Mouse (Mus musculus) heart, embryonic 14.5 days (tissue): ENCODE data around the gene Arhgef38. TPM values are rescaled to one million over a fixed set of nuclear protein-coding genes. Genes with fewer than 3 reads are reported as not detected.

Source experiments
- ATAC-seq: fragments of 200-750 bp; cut with Nextera tagmentation; 2 replicates; pipeline ENCODE4 v1.8.0; 2017; ENCODE audit warnings: low read depth, moderate TSS enrichment; ENCODE audit not compliant: insufficient number of reproducible peaks, insufficient read depth, low FRiP score
- H3K27ac ChIP-seq, 2 experiments: fragments of 200-500 bp in 1 of 2; fragments of 300-500 bp in 1 of 2; sonication (generic) in 1 of 2; replicated peaks in 1 of 2; 2 replicates each; pipeline ENCODE4 v1.5.1; 2012 to 2014; ENCODE audit warnings: low read depth in 2 of 2, low read length in 2 of 2, control low read depth in 1 of 2, mild to moderate bottlenecking in 1 of 2, mixed read lengths in 1 of 2; ENCODE audit not compliant: control insufficient read depth in 1 of 2, insufficient read depth in 1 of 2
- H3K27me3 ChIP-seq: fragments of 300-500 bp; sonication (generic); 2 replicates; pipeline ENCODE4 v1.6.1; 2014; ENCODE audit warnings: mild to moderate bottlenecking, low read length, control low read depth; ENCODE audit not compliant: control insufficient read depth, insufficient read depth
- H3K36me3 ChIP-seq: fragments of 300-500 bp; sonication (generic); 2 replicates; pipeline ENCODE4 v1.6.1; 2014; ENCODE audit warnings: mild to moderate bottlenecking, control low read depth, low read length, mixed read lengths; ENCODE audit not compliant: control insufficient read depth, insufficient read depth
- H3K4me1 ChIP-seq, 2 experiments: fragments of 200-500 bp in 1 of 2; fragments of 300-500 bp in 1 of 2; sonication (generic) in 1 of 2; 2 replicates each; pipeline ENCODE4 v1.6.1; 2012 to 2014; ENCODE audit warnings: low read length in 2 of 2, control low read depth in 1 of 2, mixed read lengths in 1 of 2; ENCODE audit not compliant: control insufficient read depth in 2 of 2, insufficient read depth in 2 of 2
- H3K4me2 ChIP-seq: fragments of 300-500 bp; sonication (generic); 2 replicates; pipeline ENCODE4 v1.6.1; 2014; ENCODE audit warnings: mild to moderate bottlenecking, low read length
- H3K4me3 ChIP-seq, 2 experiments: fragments of 200-500 bp in 1 of 2; fragments of 300-500 bp in 1 of 2; sonication (generic) in 1 of 2; 2 replicates each; pipeline ENCODE4 v1.5.1; 2012 to 2014; ENCODE audit warnings: low read length in 2 of 2, mild to moderate bottlenecking in 2 of 2, control low read depth in 1 of 2, low read depth in 1 of 2, moderate library complexity in 1 of 2; ENCODE audit not compliant: control insufficient read depth in 1 of 2, insufficient read depth in 1 of 2
- H3K9ac ChIP-seq: fragments of 300-500 bp; sonication (generic); 2 replicates; pipeline ENCODE4 v1.6.1; 2014; ENCODE audit warnings: mild to moderate bottlenecking, low read length
- H3K9me3 ChIP-seq: fragments of 300-500 bp; sonication (generic); 2 replicates; pipeline ENCODE4 v1.6.1; 2016; ENCODE audit warnings: low read length, control low read depth; ENCODE audit not compliant: control insufficient read depth
- WGBS: fragments of 180-500 bp; shearing (Covaris S2); extraction: QIAGEN DNeasy Blood & Tissue Kit; methylation state at CpG from one replicate; pipeline ENCODE4 v1.1.7; 2014; 5-methylcytosine and 5-hydroxymethylcytosine counted together
- polyA plus RNA-seq: library from polyadenylated mRNA; unstranded; fragments of >200 nt; fragmentation: Nextera tagmentation; extraction: Ambion mirVana; gene quantifications from 2 replicates; pipeline ENCODE4 v1.2.1, GENCODE M21; 2014

Arhgef38 gene
- polyA plus RNA-seq, 1 experiment from 2014 or later, result 0.14 TPM

DNA sequence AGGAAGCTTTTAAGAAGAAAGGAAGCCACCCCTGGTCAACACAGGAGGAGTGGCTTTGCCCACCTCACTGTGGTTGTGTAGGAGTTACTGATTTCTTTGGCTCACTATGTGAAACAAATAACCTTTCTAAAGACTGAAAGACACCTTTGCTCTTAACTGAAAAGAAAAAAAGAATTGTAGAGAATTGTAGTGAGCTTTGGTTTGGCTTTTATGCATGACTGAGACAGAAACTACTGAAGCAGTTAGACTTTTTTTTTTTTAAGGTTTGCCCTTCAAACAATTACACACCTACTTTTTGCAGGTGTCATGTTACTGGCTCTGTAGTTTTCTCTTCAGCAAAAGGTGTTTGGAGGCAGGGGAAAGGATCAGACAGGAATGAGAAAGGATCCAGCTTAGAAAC, 5.2 kb downstream of the Arhgef38 start:
- no peaks in the 10 kb centered on the region for H3K27me3 ChIP-seq
- H3K4me2 ChIP-seq, result no peak overlapping the region
- no peak overlapping the region for H3K9ac ChIP-seq
- no peaks in the 10 kb centered on the region for H3K4me1 ChIP-seq
- H3K9me3 ChIP-seq, result no peaks in the 10 kb centered on the region
- H3K4me3 ChIP-seq, result no peak overlapping the region
- no peaks in the 10 kb centered on the region for H3K36me3 ChIP-seq
- H3K27ac ChIP-seq, result no peak overlapping the region
- no peak for ATAC-seq

DNA sequence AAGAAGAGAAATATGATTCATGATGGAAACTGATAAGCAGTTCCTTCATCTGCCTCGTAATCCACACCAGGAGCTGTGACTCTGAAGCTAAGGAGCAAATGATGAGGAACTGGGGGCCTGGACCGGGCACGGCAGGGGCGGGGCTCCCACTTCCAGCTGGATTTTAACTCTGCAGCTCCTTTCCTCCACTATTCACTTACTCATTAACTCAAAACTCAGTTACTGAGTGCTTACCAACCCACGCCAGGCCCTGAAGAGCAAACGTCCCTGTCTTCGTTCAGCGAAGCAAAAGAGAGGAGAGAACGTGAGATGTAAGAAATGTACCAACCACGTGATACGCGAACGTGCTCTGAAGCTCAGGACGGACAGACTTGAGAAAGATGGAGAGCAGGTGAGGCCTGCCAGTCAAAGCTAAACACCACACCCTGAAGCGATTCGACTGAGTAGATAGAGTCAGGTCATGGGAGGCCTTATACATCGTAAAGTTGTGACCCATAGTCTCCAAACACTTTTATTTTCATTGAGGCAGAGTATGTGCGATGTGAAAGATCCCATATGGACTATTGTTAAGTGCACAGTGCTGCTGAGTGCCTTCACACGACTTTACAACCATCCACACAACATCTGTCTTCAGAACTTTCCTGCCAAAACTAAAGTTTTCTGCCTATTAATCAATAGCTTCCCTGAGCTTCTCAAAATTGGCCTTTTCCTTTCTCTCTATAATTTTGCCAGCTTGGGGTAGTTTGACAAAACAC, 7.3 kb downstream of the Arhgef38 start:
- no peaks in the 10 kb centered on the region for H3K27me3 ChIP-seq
- 84% methylated on average over 19 of the region's 19 CpGs for WGBS
- H3K9me3 ChIP-seq, result no peaks in the 10 kb centered on the region
- no peak overlapping the region for H3K27ac ChIP-seq
- no peaks in the 10 kb centered on the region for H3K36me3 ChIP-seq
- no peak overlapping the region for H3K4me3 ChIP-seq
- no peaks in the 10 kb centered on the region for H3K4me1 ChIP-seq
- ATAC-seq, result no peak
- no peak overlapping the region for H3K9ac ChIP-seq
- H3K4me2 ChIP-seq, result no peak overlapping the region

DNA sequence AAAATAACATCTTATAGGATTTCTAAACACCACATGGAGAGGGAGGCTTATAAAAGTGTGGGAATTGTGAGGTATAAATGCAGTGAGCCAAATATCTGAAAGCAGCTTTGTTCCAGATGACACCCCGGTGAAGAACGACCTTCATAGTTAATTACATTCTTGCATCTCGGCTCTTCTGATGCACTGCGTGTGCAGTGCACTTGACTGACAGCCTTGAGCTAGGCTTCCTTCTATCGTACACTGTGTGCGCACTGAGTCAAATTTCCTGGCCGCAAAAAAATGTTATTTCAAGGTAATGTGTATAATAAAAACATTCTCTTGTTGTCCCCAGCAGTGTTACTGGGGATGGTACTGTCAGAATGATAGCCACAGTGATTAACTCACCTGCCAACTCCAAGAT, 16.2 kb downstream of the Arhgef38 start:
- no peaks in the 10 kb centered on the region for H3K27me3 ChIP-seq
- no peak overlapping the region for H3K9ac ChIP-seq
- H3K4me3 ChIP-seq, result no peak overlapping the region
- no peak overlapping the region for H3K4me2 ChIP-seq
- no peak overlapping the region for H3K27ac ChIP-seq
- no peaks in the 10 kb centered on the region for H3K9me3 ChIP-seq
- no peak for ATAC-seq
- no peaks in the 10 kb centered on the region for H3K36me3 ChIP-seq
- WGBS, result 82% methylated on average over 7 of the region's 7 CpGs
- no peaks in the 10 kb centered on the region for H3K4me1 ChIP-seq

DNA sequence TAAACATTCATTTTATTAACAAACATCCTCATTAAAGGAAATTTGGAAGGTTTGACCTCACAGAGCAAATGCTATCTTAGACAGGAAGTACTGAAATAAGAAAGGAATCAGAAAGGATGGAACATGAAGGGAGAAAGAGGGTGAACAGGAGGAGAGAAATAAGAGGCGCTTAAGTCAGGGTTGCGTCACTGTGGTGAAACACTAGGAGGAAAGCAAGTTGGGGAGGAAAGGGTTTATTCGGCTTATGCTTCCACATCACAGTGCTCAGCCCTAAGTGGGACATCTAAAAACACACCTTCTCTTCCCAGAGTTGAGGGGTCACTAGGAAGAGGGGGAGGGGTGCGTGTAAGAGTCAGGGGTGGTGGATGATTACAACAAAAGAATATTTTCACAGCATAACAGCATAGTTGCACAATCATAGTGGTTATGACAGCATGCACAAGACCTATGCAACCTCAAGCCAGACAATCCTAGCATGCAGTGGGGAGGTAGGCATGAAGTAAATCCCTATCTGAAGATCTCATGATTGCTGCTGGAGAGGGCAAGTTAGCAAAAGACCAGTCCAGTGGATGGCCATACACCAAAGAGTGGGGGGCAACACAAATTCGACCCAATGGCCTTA, 19.4 kb downstream of the Arhgef38 start:
- Histone ChIP-seq H3K4me2 (no peak overlapping the region), H3K9me3 (no peaks in the 10 kb centered on the region), H3K4me1 (no peaks in the 10 kb centered on the region), H3K4me3 (no peak overlapping the region), H3K27ac (no peak overlapping the region), H3K27me3 (no peaks in the 10 kb centered on the region), H3K36me3 (no peaks in the 10 kb centered on the region), H3K9ac (no peak overlapping the region)
- 81% methylated on average over 5 of the region's 5 CpGs for WGBS
- ATAC-seq, result no peak

DNA sequence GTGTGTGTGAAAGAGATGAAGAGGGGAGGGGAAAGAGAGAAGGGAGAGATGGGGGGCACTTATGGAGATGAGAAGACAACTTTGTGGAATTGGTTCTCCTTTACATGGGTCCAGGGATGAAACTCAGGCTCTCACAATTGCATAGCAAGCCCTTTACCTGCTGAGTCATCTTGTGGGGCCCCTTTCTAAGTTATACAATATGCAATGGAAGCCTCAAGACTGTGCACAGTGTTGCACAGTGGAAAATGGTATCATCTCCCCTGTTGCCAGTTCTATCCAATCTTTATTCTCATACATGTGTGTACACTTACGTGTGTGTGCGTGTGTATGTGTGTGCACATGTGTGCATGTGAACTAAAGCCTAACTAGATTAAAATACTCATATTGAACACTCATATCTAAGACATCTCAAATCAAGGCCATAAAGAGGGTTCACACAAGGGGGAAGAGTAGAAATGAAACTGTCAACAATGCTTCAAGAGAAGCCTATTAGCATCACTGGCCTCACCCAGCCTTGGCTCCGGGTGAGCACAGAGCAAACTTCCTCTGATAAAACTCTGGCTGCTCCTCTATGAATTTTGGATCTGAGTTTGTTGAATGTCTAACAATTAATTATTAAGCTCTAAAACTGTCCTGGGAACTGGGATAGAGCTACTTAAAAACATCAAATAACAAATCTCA, 21.2 kb downstream of the Arhgef38 start:
- no peaks in the 10 kb centered on the region for H3K27me3 ChIP-seq
- H3K4me3 ChIP-seq, result no peak overlapping the region
- no peaks in the 10 kb centered on the region for H3K9me3 ChIP-seq
- H3K9ac ChIP-seq, result no peak overlapping the region
- H3K27ac ChIP-seq, result no peak overlapping the region
- H3K36me3 ChIP-seq, result no peaks in the 10 kb centered on the region
- H3K4me2 ChIP-seq, result no peak overlapping the region
- WGBS, result 82% methylated on average over 3 of the region's 3 CpGs
- H3K4me1 ChIP-seq, result no peaks in the 10 kb centered on the region
- no peak for ATAC-seq

DNA sequence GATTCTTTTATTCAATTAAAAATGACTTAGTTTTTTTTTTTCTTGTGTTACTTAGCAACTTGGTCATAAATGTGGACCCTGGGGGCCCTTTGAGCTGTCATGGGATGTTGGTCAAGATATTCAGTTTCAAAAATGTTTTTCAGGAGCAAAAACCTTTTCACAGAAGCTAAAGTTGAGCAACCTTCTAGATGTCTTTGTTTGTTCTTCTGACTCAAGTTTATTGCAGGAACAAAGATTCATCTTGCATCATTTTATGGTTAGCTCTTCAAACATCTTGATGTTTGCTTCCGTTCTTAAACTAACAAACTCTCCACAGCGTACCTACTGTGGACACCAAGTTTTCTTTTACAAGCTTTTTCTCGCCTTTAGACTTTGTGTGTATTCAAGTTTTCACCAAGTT, 23.4 kb downstream of the Arhgef38 start:
- WGBS, result 89% methylated on average over 3 of the region's 3 CpGs
- Histone ChIP-seq H3K4me2 (no peak overlapping the region), H3K4me3 (no peak overlapping the region), H3K36me3 (no peaks in the 10 kb centered on the region), H3K27ac (no peak overlapping the region), H3K27me3 (no peaks in the 10 kb centered on the region), H3K4me1 (no peaks in the 10 kb centered on the region), H3K9me3 (no peaks in the 10 kb centered on the region), H3K9ac (no peak overlapping the region)
- ATAC-seq, result no peak

DNA sequence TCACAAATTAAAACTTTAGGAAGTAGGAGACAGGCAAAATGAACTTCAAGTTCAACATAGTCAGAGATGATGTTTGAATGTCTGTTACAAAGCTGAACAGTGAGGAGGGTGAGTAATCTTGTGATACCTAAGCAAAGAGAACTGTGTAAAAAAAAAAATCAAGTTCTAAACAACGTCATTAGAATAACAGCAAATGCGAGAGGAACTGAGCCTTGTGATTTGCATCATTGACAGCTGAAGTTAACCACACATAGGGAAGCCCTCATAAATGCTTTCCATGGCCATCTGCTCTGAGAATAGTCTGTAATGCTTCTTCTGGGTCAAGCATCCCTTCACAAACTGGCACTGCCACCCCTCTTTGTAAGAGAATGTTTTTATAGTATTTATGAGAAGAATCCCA, 31.0 kb downstream of the Arhgef38 start:
- Histone ChIP-seq H3K9me3 (no peaks in the 10 kb centered on the region), H3K4me1 (no peaks in the 10 kb centered on the region), H3K4me3 (no peak overlapping the region), H3K9ac (no peak overlapping the region), H3K27ac (no peak overlapping the region), H3K36me3 (no peaks in the 10 kb centered on the region), H3K4me2 (no peak overlapping the region), H3K27me3 (no peaks in the 10 kb centered on the region)
- ATAC-seq, result no peak
- 55% methylated on average over 2 of the region's 2 CpGs for WGBS
